Mouse (Mus musculus) layer of hippocampus, postnatal 25 days (tissue): ENCODE results near the gene Clip3. TPM values are rescaled to one million over a fixed set of nuclear protein-coding genes. Genes with fewer than 3 reads are reported as not detected.

Source experiments
- DNase-seq, 2 experiments: peaks; one replicate each; pipeline ENCODE4 v3.0.0; 2022; ENCODE audit warnings: mixed read lengths in 2 of 2, low spot score in 1 of 2; ENCODE audit errors: extremely low spot score in 1 of 2
- total RNA-seq, 2 experiments: library from RNA; stranded (reverse); gene quantifications; 2 replicates each; pipeline ENCODE4 v1.2.3; 2021

Gene Clip3
- total RNA-seq, 2 experiments from 2014 or later: 437 to 515 TPM

- DNase-seq: no peak
Observed at GRCm38 (mm10) chr7:30324300-30324944, 32.9 kb downstream of the Clip3 start.

GRCm38 (mm10) chr7:30325364-30325763, 33.8 kb downstream of the Clip3 start:
- DNase-seq: peak in 1 of 2 experiments; percentile 52

GRCm38 (mm10) chr7:30326427-30326826, 34.9 kb downstream of the Clip3 start:
- no peak for DNase-seq

- no peak for DNase-seq
Observed at GRCm38 (mm10) chr7:30327140-30327539, 35.6 kb downstream of the Clip3 start.

GRCm38 (mm10) chr7:30328379-30328778, 36.9 kb downstream of the Clip3 start:
- no peak for DNase-seq

GRCm38 (mm10) chr7:30331887-30332286, 40.4 kb downstream of the Clip3 start:
- DNase-seq: peak; percentile 64 to 70

- no peak for DNase-seq
Observed at GRCm38 (mm10) chr7:30332622-30333259, 41.2 kb downstream of the Clip3 start.

GRCm38 (mm10) chr7:30333436-30333835, 41.9 kb downstream of the Clip3 start:
- peak in 1 of 2 experiments; percentile 54 for DNase-seq

GRCm38 (mm10) chr7:30334563-30334962, 43.0 kb downstream of the Clip3 start:
- no peak for DNase-seq

- no peak for DNase-seq
Observed at GRCm38 (mm10) chr7:30335688-30336087, 44.2 kb downstream of the Clip3 start.

- peak; percentile 86 to 90 for DNase-seq
Observed at GRCm38 (mm10) chr7:30336384-30336783, 44.9 kb downstream of the Clip3 start.

GRCm38 (mm10) chr7:30339432-30340109, 48.0 kb downstream of the Clip3 start:
- no peak for DNase-seq

- peak in 1 of 2 experiments; percentile 62 for DNase-seq
Observed at GRCm38 (mm10) chr7:30346635-30347379, 55.3 kb downstream of the Clip3 start.

- peak; percentile 64 to 71 for DNase-seq
Observed at GRCm38 (mm10) chr7:30347828-30348227, 56.3 kb downstream of the Clip3 start.

GRCm38 (mm10) chr7:30353279-30353822, 61.8 kb downstream of the Clip3 start:
- DNase-seq: peak; percentile 73 to 83

- DNase-seq: no peak
Observed at GRCm38 (mm10) chr7:30354059-30354458, 62.5 kb downstream of the Clip3 start.
